Mouse (Mus musculus) spleen, embryonic (tissue): ENCODE data around the gene Brd1.
"Not testable (repeated sequence)": the region's sequence is repeated elsewhere in the genome, so short reads cannot be mapped to it uniquely, and the experiment has no call there.

Experiments
- CTCF ChIA-PET: fragments of 350-600 bp; sonication (Branson Sonifier 250); formaldehyde crosslinking; loops from one replicate; lab custom pipeline; 2022; lab: Charles Lee

Gene Brd1

DNA sequence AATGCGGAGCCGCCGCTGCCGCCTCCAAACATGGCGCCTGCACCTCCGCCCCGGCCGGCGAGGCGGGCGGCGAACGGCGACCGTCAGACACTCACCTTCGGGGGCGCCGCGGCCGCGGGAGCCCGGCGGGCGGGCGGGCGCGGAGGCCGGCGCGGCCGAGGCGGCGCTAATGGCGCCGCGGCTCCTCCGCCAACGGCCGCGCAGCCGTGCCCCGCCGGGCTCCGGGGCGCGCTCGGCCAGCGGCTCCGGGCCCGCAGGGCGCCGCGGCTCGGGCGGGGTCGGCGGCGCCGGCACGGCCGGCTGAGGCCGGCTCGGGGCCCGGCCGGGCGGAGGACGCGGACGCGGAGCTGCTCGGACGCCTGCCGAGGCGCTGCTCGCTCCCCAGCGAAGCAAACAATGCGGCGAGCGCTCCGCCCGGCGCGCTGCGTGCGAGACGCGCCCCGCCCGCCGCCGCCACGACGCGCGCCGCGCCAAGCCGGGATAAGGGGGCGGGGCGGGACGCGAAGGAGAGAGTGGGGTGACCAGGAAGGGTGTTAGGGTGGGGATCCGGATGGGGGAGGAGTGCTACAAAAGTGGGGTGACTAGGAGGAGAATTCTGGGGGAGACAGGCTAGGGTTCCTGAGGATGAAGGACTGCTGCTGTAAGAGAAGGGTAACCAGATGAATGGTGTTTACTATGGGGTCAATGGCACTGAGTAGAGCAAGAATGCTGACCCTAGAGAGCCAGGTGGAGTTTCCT lies at the start of gene Brd1:
TSS of gene Brd1 (minus strand) at position 400 of the 738 bp plus-strand sequence.
- CTCF ChIA-PET = no interaction called here

DNA sequence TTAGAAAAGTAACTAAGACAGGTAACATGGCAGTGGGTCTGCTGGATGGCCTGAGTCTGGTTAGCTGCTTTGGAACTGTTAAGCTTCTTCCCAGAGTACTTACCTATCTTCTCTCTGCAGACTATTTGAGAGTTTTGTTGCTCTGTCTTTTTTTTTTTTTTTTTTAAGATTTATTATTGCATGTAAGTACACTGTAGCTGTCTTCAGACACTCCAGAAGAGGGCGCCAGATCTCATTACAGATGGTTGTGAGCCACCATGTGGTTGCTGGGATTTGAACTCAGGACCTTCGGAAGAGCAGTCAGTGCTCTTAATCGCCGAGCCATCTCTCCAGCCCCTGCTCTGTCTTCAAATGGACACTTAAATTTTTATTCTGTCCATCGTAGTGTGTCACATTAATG lies 40.6 kb upstream of the Brd1 start:
- CTCF ChIA-PET = not testable (repeated sequence)

DNA sequence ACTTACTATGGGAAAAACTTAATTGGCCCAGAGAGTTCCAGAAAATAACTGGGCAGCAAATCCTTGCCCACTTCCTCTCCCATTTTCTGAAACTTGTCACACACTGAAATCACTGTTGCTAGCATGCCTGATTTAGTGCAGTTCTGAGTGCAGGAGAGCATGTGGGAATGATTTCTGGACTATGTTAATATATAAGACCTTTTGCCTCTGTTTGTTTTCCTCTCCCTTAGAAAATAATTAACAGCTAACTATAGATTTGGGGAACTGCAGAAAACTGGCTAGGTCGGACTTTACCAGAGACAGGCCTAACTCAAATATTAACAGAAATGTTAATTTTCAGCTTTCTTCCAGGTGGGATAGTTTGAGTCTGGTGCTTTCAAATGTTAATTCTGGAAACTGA lies 34.5 kb upstream of the Brd1 start:
- CTCF ChIA-PET = no interaction called here

DNA sequence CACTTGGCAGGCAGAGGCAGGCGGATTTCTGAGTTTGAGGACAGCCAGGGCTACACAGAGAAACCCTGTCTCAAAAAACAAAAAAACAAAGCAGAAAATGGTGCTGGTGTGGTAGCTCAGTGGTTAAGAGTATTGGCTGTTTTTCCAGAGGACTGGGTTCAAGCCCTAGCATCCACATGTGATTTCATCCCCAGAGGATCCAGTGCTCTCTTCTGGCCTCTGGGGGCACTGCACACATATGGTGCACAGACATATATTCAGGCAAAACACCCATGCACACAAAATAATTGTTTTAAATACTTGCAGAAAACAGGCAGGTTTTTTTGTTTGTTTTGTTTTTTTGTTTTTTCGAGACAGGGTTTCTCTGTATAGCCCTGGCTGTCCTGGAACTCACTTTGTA lies 32.1 kb upstream of the Brd1 start:
- CTCF ChIA-PET = not testable (repeated sequence)

DNA sequence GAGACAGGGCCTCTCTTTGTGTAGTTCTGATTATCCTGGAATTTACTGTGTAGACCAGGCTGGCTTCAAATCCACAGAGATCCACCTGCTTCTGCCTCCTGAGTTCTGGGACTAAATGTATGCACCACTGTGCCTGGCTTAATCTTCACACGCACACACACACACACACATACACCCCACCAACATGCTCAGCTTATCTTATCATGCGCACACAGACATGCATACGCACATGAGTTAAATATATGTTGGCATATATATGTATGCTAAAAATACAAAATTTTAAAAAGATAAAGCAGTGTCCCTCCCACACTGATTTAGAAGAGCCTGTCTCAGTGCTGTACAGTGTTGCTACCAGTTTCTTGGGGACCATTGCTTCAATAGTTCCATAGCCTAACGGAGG lies 27.5 kb upstream of the Brd1 start:
- CTCF ChIA-PET = no interaction called here

DNA sequence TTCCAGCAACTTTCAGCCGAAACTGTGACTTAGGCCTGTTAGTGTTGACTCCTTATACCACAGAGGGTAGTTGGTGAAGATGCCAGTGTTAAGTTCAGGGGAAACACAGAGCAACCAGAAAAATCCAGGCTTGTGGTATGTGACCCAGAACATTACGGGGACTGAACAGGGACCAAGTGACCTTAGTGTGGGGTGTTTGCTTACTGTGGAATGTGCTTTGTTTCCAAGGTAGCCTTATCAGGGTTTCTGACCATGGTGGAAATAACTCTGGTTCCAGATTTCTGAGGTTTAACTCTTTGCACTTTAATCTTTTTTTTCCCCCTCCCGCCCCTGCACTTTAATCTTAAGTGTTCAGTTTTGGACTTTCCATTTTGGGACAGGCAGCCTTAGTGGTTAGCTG lies 24.0 kb upstream of the Brd1 start:
- CTCF ChIA-PET = interaction anchor here (0.6 kb wide), 1 partner anchor 465 kb away, joined by 5 read pairs; no protein-coding TSS in a partner anchor

DNA sequence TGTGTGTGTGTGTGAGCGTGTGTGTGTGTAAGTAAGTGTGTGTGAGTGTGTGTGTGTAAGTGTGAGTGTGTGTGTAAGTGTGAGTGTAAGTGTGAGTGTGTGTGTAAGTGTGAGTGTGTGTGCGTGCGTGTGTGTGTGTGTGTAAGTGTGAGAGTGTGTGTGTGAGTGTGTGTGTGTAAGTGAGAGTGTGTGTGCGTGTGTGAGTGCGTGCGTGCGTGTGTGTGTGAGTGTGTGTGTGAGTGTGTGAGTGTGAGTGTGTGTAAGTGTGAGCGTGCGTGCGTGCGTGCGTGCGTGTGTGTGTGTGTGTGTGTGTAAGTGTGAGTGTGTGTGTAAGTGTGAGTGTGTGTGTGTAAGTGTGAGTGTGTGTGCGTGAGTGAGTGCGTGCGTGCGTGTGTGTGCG lies 21.7 kb upstream of the Brd1 start:
- CTCF ChIA-PET = interaction anchor here (0.9 kb wide), 1 partner anchor 11 kb away, joined by 7 read pairs; no protein-coding TSS in a partner anchor

DNA sequence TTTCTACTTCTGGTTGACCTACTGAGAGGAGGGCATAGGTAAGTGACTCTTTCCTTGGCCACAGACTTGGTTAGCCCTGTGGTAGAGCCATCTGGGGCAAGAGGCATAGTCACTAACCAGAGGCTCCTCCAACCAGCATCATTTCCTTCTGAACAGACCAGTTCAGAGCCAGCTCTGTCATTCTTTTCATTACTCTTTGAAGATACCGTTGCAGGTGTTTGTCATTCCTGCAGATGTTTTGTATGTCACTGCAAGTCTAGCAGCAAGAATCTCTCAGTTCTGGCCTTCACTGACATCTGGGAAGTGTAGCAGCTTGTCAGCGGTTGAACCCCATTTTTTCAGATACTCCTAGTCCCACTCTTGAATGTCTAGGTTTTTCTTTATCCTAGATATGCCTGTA lies 20.9 kb upstream of the Brd1 start:
- CTCF ChIA-PET = no interaction called here

DNA sequence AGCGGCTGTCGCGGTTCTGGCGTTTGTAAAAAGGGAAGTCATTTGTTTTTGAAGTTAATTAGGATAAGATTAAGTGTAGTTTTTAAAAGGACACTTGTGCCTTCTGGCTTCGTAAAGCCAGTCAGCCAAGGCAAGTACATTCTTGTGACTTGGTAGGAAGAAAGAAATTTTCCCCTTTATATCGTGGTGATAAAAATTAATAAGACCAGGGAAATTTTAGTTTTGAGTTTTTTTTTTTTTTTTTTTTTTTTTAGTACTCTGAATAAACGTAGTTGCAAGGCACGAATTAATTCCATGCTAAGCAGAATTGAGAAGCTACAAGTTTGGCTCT lies 18.3 kb upstream of the Brd1 start:
- CTCF ChIA-PET = no interaction called here

DNA sequence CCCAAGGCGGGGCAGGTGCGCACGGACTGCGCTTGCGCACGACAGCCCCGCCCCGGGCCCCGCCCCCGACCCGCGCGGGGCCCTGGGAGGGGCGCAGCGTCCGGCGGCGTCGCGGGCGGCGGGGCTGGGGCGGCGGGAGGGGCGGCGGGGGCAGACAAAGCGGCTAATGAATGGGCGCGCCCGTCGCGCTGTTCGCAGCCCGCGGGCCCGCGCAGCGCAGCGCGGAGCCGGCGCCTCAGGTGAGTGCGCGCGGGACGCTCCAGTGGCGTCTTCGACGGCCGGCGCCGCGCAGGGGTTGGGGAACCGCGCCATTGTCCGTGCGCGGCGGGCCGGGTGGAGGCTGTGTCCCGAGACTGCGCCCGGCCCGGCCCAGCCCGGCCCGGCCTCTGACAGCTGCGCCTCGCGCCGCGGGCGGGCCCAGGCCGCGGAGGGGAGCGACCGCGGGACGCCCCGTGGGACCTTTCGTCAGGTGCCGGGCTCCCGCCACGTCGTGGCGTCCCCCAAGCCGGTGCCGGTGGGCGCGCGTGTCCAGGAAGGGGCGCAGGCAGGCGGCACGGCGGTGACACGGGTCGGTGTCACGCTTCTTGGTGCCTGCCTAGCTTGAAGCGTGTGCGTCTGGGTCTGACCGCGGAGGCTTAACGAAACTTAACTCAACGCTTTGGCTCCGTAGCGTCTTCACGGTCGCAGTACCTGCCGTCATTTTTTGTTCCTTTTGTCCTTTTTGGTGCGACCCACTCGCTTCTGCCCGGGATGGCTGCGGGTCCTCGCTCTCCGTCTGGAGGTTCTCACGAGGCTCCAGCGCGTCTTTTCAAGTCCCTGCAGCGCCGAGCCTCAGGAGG lies 17.8 kb upstream of the Brd1 start, which contains the start of gene Zbed4:
TSS of gene Zbed4 (plus strand) at position 97 of the 839 bp plus-strand sequence.
- CTCF ChIA-PET = no interaction called here

DNA sequence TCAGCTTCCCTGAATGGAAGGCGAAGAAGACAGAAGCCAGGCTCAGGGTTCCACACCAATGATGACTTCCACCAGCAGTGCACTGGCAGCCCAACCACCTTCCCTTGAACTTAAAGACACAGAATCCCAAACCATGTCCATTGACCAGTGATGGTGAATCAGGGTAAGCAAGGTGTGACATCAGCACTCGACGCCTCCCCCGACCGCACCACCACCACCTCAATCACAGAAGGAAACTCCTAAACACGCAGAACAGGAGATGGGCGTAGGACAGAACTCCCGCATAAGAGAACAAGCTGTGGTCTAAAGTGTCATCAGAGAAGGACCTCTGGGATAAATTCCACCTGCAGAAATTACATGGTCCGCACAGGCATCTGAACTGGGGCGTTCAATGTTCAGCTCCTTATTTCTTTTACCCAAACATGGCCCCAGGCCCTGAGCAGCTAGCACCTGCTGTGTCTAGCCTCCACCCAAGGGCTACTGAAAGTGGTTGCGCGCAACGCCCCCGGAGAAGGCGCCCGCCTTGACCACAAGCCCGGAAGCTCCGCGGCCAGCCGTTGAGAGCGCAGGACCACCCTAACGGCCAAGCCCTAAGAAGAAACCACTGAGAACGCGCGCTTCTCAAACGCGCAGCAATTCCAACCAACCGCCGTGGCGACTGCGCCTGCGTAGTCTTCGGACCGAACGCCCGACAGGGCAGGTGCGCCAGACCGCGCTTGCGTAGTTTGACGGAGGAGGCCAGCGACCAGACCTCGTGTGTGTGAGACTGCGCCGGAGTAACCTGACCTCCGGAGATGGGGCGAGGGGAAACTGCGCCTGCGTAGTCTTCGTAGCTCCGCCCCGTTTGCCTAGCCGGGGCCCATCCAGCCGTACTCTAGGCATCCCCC lies 16.9 kb upstream of the Brd1 start:
- CTCF ChIA-PET = no interaction called here

DNA sequence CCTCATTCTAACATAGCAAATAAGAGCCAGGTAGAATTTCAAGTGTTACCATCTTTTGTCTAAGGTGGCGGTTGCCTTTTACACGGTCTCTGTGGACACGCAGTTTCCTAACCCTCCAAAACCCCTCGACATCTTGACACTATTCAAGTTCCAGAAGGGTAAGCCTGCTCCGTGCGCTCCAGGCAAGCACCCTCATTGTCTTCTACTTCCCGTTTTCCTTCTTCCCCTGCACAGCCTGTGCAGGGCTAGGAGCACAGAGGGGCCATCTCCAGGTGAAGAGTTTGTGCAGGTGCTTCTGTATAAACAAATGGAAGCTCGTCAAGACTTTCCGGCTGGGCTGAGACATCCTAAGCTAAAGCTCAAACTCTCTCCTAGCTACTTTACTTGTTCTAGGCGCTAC lies 16.0 kb upstream of the Brd1 start:
- CTCF ChIA-PET = no interaction called here

DNA sequence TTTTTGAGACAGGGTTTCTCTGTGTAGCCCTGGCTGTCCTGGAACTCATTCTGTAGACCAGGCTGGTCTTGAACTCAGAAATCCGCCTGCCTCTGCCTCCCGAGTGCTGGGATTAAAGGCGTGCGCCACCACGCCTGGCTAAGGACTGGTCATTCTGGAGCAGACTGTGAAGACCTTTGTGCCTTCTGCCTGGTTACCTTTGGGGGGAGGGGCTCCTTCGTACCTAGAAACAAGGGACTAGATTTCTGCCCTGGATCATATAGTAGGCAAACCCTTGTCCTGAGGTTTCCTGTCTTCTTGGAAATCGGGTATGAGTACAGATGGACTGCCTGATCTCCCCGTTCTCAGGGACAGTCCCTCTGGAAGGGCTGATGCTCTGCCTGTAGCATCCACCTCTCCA lies 15.6 kb upstream of the Brd1 start:
- CTCF ChIA-PET = not testable (repeated sequence)

DNA sequence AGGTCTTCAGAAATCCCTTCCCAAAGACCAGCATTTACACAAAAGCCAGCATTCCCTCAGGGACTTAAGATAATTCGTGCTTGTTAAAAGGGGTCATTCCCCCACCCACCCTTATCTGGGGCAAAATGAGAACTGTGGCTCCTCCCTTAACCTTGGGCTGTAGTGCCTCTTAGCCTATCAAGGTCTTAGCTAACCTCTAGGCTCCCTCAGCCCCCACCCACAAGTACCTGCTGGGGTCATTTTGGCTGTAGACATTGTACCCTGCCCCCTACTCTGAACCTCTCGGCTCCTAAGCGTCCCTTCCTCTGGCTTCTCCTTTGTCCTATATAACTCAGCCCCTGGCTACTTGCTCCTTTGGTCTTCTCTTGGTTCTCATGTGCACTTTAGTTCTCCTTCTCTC lies 11.9 kb upstream of the Brd1 start:
- CTCF ChIA-PET = no interaction called here

DNA sequence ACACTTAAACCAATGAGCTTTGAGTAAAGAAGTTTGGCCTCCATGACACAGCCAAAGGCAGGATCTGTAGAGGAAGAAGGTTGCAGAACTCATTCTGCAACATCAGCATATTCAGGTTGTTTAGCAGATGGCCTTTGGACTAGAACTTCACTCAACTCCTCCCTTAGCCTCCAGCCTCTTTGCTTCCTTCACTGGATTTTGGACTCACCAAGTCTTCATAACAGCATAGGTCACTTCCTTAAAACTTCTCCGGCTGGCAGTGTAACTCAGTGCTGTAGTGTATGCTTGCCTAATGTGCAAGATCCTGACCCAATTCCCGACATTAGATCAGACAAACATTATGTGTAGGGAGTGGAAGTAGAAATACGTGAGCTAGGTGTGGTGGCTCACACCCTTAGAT lies 11.3 kb upstream of the Brd1 start:
- CTCF ChIA-PET = no interaction called here

DNA sequence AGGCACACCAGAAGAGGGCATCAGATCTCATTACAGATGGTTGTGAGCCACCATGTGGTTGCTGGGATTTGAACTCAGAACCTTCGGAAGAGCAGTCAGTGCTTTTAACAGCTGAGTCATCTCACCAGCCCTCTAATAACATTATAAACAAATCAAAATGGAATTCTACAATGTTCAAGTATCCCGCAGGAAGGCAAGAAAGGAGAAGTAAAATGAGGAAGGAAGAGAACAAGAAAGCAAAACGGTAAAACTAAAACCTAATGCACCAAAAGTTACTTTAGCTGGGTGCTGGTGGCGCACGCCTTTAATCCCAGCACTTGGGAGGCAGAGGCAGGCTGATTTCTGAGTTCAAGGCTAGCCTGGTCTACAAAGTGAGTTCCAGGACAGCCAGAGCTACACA lies 9.3 kb upstream of the Brd1 start:
- CTCF ChIA-PET = not testable (repeated sequence)

DNA sequence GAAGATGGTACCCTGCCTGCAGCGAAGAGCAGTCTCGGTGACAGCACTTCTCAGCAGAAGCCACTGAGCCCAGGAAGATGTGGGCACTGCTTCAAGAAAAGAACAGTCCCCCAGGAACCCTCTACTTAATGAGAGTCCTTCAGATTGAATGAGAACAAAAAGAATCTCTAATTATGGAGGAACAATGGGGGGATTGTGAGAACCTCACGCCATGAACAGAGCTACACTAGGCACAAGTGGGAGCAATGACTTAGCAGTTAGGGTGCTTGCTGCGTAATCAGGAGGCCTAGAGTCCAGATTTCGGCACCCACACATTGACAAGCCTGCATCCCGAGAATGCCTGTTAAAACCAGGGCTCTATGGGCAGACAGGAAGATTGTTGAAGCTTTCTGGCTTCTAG lies 7.3 kb upstream of the Brd1 start:
- CTCF ChIA-PET = no interaction called here

DNA sequence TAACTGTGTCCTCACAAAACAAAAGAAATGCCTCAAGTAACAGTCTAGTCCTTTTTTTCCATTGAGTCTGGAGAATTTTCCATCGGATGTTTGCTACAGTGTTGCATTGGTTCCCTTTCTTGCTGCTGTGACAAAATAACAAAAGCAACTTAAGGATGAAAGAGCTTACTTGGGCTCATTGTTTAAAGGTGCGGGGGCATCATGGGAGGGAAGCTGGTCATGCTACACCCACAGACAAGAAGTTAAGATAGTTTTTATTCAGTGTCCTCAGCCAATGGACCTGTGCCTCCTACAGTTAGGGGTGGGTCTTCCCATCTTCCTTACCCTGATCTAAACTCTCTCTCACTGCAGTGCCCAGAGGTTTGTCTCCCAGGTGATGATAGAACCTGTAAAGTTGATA lies 4.4 kb upstream of the Brd1 start:
- CTCF ChIA-PET = no interaction called here

DNA sequence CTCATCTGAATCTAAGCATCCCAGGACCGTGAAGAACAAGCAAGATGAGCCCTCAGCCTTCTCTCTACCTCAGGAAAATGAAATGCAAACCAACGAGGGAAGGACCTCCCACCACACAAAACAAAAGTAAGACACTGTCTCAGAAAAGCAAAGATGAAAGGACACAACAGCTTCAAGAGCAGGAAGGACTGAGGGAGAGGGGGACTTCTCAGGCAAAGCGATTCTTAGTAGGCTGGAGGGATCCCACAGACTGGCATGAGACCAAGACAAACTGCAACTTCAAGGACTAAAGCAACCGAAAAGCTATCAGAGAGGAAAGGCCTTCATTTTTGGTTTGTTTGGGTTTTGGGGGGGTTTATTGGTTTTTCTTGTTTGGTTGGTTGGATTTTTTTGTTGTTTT lies 2.1 kb upstream of the Brd1 start:
- CTCF ChIA-PET = interaction anchor here (0.6 kb wide), 1 partner anchor 8 kb away, joined by 3 read pairs; no protein-coding TSS in a partner anchor

DNA sequence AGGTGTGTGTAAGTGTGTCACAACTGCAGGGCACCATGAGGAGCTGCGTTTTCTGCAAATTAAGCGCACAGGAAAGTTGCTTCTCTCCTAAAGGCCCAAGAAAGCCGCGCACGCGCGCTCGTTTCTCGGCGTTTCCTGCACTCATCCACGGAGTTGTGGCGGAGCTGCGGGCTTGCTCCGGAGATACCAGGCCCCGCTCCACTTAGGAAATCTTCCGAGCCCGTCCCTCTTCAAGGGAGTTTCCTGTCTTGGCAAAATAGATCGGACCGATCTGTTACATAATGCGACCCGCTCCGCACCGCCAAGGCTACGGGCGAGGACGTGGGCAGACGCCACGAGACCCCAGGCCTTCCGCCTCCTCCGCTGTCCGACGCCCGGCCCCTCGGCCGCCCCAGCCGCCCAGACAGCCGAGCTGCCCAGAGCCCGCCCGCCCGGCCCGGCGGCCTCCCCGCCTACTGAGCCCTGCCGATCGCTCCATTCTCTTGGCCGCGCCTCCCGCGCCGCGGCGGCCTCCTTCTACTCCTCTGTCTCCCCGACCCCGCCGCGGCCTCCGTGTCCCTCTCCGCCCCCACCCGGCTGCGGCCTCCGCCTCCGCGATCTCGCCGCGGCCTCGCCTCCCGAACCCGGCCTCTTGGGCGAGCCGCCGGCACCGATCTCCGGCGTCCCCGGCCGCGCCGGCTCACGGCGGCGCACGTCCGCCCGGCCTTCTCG lies 837 bp downstream of the Brd1 start:
- CTCF ChIA-PET = no interaction called here

DNA sequence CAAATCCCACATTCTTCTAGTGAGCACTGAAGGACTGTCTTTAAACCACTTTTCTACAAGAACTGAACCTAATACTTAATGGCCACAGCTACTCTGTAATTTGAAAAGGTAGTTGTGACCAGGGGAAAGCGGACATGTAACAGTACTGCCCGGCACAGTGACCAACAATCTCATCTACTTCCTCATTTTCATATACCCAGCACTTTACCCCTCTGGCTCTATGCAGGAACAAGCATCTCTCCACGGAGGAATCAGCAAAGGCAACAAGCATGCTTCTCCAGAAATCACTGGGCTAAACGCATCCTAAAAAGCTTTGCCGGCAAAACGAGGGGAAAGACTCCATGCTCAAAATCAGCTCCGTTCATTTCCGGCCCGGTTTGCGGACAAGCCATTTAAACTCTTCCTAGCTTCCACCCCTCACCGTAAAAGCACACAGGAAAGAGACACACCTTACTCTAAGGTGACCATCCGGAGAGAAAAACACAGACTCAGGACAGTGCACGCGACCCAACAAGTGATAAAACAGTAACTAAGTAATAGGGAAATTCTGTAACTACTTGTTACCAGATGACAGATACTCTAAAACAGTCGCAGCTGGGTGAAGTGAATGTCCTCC lies 1.5 kb downstream of the Brd1 start:
- CTCF ChIA-PET = no interaction called here
